Mouse (Mus musculus) cerebral cortex, adult 2 months (tissue): Measurements from ENCODE around the gene Dusp27.

ENCODE experiments used
- WGBS: fragments of 180-500 bp; shearing (Covaris S2); methylation state at CpG from one replicate; pipeline ENCODE4 v1.1.7; 2018; 5-methylcytosine and 5-hydroxymethylcytosine counted together

Dusp27 gene

DNA sequence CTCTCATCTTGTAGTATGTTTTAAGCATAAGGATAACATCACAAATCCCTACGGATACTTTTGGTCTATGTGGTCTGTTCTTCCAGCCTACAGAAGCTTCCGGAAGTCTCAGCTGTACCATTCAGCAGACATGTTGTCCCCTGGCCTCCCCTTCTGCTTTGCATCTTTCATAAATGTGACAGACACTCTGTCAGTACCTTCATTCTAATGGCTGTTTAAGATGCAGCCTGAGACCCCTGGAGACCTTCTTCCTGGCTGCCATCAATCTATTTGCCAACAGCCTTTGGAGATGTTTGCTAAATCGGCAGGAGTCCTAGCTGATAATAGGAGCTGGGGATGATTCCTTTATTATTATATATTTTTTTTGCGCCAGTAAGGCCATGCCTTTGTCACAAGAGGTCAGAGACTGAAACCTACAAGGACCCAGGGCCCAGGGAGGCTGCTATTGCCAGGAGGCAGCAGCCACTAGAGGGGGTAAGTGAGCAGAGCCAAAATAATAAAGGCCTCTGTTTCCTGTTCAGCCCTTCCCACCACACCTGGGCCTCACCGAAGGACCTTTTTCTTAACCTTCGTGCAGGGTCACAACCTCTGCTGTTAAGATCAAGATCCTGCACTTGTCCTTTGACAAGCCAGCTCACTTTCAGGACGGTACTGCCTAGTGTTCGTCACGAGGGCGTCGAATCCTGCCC is 24.7 kb downstream of the Dusp27 start:
- WGBS, result 82% methylated on average over 11 of the region's 11 CpGs

DNA sequence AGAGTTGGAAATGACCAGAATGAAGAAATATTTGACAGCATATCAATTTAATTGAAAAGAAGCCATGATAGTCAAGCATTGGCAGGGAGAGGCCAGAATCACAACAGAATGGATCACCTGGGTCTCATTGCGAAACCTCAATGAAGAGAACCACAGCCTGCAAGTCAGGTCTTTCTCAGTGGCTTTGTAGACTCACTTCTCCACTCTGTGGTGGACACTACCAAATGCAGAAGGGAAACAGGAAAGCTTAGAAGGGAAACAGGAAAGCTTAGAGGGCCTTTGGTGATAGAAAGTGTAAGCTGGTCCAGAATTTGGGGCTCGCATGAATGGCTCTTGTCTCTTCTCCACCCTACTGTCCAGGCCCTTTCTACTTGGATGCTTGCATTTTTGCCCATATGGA is 29.6 kb downstream of the Dusp27 start:
- WGBS, result 93% methylated on average over 2 of the region's 2 CpGs

DNA sequence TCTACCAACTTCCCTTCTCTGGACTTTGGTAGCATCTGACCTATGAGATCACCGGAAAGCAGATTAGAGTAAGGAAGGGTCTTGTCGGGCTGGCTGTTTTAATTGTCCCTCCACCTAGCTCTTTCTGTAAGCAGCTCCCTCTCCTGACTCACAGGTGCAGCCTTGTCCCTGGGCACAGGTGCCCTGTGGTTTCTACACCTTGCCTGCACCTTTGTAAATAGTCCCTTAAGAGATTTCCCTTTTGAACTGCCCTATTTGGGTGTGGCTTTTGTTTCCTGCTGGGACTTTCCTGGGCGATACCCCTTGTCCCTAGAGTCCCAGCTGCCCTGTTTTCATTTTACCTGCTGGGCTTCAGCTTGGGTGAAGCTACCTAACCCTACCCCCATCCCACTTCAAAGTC is 33.3 kb downstream of the Dusp27 start:
- 82% methylated on average over 3 of the region's 3 CpGs for WGBS

DNA sequence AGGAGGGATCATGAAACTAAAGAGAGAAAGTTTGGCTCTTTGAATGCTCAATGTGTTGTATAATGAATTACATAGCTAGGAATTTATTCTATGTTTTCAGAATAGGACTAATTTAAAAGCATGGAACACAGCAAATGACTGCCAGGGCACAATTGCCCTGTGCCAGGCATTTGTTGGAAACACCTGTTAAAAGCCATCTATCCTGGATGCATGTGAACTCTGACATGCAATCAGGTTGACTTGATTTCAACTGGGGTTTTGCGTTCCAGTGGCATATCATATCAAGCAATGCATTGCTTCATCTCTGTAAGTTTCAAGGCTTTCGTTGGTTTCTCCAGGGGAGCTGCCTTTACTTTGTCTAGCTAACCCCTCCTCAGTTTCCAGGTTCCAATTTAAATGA is 37.4 kb downstream of the Dusp27 start:
- WGBS, result 100% methylated on average over 2 of the region's 2 CpGs

DNA sequence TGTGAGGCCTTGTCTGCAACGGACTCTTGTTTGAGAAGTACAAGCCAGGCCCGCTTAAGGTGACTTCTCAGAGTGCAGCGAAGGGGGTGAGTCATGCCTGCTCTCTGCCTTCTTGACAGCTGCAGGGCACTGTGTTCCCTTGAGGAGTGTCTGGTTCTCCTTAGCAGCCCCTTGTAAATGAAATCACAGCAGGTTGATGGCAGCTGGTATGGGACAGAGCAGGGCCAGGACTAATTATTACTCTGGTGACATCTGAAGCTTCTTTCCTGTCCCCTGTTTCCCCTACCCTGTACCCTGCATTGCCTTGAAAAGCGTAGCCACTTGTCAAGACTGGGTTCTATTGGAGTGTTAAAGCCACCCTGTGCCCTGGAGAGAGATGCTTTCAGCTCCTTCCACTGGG is 38.0 kb downstream of the Dusp27 start:
- 89% methylated on average over 4 of the region's 4 CpGs for WGBS

DNA sequence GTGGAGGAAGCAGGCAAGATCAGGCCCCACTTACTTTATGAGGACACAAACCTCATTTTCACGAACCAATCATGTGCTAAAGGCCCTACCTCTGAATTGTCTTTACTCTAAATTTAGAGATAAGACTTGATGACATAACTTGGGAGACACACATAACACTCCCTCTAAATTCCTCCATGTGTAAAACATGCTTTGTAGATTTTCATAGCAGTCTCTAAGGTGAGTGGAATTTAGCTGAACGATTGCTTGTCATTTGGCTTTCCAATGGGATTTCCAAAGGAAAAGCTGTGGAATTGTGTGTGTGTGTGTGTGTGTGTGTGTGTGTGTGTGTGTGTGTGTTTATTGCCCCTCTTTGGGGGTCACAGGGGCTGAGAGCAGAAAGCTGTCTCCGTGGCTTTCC is 38.4 kb downstream of the Dusp27 start:
- WGBS, result 89% methylated on average over 3 of the region's 3 CpGs

DNA sequence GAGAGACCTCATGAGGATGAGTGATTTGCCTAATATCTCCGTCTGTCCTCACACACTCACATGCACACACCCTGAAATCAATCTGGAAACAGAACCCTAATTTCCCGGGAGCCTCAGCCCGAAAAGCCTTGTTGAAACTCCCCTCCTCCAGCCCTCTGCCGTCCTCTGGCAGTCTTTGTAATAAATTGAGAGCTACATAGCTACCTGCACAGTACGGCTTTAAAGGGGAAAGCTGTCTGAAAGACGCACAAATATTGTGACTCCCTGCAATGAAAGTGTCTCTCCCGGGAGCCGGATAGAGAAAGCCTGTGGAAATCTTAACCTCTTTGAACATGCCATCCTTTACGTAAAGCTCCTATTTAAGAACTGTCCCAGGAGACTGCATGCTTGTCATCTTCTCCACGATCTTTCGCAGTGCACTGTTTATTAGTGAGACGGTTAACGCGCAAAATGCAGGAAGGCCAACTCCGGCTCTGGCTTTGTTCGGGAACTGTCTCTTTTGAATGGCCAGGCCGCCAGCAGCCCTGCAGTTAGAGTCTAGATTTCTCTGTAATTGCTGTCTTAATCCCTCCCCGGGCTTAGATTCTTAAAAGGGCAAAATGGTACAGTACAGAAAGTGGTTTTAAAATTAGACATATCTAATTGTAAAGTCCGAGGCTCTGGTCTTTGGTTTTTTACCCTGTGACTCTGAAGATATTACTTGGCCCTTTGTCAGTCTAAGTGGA is 39.1 kb downstream of the Dusp27 start:
- 71% methylated on average over 19 of the region's 19 CpGs for WGBS

DNA sequence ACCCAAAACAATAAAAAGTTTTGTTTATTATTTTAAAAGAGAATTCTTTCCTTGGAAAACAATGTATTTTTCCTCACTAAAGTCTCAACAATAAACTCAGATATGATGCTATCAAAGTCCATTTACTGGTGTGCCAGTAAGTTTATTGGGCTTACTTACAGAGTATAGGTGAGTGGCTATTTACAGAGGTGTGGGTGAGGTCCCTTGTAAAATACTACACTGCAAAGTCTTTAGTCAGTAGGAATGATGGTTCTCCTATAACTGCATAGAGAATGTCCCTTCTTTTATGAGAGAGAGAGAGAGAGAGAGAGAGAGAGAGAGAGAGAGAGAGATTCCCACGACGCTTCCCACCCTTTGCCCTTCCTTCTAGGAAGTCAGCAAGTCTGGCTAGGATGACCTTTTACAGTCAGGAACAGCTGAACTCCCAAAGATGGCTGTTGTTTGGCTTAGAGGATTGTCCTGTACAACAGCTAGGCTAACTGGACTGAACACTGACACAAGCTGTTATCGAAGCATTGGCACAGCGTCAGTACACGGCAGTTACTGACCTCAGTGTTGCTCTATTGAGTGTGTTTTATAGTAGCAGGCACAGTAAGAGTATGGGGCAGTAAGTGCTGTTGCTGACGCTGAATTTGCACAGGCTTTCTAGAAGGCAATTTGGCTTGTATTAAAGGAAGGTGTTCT is 50.5 kb downstream of the Dusp27 start:
- WGBS, result 72% methylated on average over 6 of the region's 6 CpGs

DNA sequence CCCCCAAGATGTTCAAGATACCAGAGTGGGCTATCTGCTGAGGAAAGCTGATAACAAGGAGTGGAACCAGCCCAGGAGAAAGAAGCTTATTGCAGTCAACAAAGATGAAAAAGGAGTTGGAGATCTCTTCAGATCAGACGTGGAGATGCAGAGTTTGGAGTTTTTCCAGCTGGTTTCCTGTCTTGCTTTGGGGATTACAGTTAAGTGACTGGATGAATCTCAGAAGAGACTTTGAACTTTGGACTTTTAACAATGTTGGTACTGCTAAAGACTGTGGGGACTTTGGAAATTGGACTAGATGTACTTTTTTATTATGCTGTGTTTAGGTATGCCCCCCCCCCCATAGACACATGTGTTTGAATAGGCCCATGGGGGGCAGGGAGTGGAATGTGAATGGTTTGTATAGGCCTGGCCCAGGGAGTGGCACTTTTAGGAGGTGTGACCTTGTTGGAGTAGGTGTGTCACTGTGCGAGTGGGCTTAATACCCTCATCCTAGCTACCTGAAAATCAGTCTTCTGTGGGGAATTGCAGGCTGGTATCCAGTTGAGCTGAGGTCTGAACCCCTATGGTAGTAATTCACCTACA is 59.8 kb downstream of the Dusp27 start:
- WGBS, result 85% methylated on average over 2 of the region's 2 CpGs

DNA sequence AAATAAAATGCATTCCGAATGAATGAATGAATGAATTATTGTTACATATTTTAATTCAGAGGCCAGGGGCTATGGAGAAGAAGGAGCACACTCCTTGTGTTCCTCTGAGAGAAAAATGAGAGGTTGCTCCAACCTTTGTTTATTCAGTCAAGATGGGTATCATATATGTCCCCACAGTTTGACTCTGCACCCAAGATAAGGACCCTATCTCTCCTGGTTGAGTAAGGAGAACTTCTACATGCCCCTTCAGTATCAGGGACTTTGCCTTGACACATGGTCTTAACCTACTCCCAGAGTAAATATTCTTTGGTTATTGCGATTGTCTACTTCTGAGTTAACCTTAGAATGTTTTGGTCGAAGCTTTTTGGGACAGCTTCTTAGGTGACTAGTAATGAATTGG is 63.9 kb downstream of the Dusp27 start:
- 89% methylated on average over 3 of the region's 3 CpGs for WGBS

DNA sequence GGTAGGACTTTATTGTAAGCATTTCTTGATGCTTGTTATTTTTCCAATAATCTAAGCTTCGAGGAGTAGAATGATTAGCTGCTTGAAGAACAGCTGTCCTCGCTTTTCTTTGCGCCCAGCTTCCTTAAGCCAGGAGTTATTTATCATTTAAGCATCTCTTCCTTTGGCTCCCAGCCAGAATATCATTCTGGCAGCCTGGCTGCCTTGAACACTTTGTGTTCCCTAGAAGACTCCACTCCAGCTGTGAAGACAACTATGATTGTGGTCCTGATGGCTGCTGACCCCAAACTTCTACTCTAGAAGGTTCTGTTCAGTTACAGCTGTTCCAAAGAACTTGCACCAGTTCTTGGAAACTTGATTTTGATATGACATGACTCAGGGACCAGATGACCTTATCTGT is 66.2 kb downstream of the Dusp27 start:
- WGBS, result 78% methylated on average over 3 of the region's 3 CpGs

DNA sequence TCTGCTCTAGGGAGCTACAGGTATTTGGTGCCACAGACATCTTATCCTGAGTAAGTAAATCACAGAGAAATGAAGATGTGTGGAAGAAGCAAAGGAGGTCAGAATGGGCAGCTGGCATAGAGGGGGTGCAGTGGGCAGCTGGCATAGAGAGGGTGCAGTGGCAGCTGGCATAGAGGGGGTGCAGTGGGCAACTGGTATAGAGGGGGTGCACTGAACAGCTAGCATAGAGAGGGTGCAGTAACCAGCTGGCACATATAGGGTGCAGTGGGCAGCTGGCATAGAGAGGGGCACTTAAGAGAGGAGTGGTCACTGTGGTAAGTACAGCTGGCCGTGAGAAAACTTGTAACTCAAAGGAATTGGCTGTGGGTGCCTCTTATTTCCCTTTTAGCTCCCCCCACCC is 67.3 kb downstream of the Dusp27 start:
- WGBS, result 67% methylated on average over 1 of the region's 1 CpGs

DNA sequence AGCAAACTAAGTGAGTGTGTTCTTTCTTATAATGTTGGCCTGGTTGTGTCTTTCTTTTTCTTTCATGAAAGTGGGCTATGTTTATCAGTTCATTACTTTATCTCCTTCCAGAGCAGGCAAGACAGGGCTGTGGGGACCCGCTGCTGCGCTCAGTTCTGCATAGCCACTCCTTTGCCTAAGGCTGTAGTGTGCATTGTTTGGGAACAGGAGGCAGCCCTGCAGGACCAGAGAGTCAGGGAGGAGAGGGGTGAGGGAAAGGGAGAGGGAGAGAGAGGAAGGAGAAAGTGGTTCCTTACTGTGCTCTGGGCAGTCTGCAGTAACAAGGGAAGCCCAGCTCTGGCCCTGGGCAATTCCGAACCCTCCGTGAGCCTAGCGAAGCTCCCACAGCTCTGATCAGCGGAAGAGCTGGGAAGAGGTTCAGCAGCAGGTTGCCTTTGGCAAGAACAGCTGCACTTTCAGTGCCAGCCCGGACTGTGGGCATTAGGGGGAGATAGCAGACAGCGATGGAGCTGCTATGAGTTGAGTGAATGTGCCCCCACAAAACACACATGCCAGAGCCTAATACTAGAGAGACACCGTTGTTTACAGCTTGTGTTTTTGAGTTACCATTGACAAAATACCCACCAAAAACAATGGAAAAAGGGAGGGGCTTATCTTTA is 71.5 kb downstream of the Dusp27 start:
- WGBS, result 55% methylated on average over 9 of the region's 9 CpGs

DNA sequence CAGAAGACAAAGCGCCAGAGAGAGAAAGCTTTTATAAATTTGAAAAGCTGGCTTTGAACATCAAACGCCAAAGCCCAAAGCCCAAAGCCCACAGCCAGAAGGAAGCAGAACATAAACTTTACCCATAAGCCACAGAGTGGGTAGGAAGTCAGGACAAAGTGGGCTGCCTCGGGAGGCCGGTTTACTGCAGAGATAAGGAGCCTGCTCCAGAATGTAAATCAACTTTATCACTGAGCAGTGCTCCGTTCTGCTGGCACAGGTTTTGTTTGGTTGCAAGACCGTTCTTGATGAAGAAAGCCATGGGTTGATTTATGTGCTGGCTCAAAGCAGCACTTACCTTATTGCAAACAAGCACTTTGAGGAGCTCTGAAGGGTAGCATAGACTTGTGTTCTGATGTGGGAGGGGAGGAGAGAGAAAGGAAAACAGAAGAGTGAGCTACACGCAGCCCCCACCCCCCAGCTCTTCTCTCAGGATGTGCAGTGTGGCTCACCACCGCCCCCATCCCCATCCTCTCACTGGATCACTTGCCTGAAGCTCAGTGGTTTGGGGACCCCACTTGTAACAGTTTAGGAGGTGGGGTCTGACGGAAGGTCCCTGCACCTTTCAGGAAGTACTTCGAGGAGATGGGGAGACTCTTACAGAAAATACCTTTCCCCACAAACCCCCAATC is 74.3 kb downstream of the Dusp27 start:
- WGBS, result 39% methylated on average over 10 of the region's 10 CpGs

DNA sequence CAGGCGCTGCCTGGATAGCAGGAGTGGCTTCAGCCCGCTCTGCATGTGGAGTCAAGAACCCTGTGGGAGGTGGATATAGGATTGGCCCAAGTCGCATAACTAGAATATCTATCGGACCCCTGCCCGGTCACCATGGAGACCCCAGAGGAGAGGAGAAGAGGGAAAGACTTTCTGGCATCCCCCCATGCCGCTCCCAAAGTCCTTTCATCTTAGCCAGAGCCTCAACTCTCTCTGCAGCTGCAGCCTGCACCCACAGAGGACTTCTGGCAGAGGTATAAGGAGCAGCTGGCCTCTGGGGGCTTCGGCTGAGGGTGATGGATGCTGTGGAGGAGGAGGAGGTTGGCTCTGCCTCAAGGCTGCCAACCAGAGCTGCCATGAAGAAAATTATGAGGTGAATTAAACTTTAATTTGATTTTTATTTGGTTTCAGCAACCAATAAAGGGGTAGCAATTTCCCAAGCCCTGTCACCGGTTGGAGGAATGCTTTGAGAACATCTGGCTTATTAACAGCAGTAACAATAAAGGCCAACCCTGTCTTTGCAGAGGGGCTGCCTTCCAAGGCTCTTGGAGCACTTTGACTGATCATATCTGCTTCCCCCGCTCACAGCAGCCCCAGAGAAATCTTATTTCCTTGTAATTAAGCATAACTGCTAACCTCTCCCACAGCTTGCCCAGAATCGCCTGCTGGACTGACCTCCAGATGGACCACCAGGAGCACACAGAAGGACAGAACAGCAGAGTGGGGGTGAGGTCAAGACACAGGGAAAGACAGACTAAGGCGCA is 78.5 kb downstream of the Dusp27 start:
- WGBS, result 27% methylated on average over 11 of the region's 11 CpGs

DNA sequence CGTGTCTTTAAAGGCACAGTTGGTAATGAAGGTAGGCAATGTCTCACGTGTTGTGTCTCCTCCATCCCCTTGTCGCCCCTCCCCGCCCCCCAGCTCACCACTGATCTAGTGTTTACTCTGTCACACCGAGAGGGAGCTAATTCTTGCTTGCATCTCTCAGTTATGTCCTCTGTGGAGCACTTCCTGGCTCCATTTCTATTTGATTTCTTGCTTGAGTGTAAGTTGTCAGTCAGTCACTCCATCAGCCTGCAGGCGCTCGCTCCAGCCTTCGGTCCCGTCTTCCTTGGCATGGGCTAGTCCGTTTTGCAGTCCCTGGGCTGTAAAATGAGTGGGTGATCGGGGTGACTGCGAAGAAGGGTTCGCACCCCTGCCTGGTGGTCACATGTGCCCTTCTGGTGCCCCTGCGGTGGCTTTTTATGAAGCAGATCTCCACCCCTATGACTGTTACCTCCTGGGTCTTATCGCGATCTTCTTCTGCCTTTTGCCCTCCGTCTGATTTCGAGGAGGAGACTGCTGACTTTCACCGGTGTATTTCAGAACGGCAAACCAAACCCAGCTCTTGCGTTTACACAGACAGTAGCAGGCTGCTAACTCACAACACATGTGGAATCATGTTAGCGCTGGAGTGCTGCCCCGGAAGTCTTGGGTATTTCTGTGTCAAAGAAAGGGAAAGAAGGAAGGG is 79.4 kb downstream of the Dusp27 start:
- WGBS, result under 1% methylated on average over 23 of the region's 23 CpGs
